Mouse (Mus musculus) brain, adult 2 months (tissue): ENCODE measurements around the gene Uts2.

Source experiments
- DNase-seq: peaks from one replicate; pipeline ENCODE4 v3.0.0; 2011; ENCODE audit warnings: low read depth, low spot score

Uts2 gene

GRCm38 (mm10) chr4:150996797-150997196, at the start of gene Uts2:
TSS of gene Uts2 (plus strand) at chr4:150997097.
- no peak for DNase-seq

DNA sequence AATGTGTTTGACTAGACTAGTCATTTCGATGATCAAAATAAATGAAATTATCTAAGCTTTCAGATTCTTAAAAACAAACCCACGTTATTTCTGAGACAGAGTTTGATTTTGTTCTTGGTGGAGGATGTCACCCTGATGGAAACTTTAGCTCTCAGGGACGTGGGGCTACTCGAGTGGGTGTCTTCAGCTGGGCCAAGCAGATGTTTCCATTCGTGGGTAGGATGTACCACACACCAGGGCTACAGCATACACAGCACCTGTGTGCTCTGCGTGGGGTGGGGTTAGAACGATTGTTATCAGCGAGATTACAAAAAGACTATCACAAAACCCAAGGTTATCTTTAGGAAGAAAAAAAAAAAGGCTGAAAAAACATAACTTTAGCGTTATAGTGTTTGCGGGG, 45.9 kb upstream of the Uts2 start:
- DNase-seq = no peak

- peak; percentile 66 for DNase-seq
Measured at GRCm38 (mm10) chr4:150956369-150957105, 40.4 kb upstream of the Uts2 start.

DNA sequence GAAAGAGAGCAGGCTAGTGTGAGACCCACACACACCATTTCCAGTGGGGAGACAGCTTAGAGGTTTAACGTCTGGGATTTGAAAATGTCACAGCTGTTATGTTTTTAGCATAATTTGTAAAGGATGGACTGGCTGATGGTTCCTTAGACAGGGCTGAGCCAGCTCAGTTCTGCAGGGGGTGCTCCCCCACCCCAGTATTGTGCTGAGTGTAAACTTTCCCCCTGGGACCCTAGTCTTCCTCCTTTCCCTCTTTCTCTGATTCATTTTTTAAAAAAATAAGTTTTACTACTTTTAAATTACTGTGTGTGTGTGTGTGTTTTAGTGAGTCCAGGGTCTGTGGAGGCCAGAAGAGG, 39.8 kb upstream of the Uts2 start:
- no peak for DNase-seq

DNA sequence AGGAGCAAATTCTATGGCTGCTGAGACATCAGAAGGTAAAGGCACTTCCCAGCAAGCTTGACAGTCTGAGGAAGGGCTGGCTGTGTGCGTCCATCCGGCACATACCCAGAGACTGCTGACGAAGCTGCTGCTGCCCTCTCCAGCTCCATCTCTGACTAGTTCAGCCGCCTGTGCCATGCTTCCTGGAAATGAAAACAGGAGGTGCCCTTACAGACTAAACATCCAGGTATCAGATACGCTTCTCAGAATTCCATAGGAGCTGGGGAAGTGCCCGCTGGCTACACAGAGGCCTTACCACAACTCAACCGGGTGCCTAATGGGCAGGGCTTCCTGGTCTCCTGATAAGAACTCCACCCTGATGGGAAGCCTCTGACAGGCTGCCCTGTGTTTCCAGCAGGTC, 38.4 kb upstream of the Uts2 start:
- no peak for DNase-seq

- DNase-seq = peak; percentile 32
Measured at GRCm38 (mm10) chr4:150962231-150962630, 34.7 kb upstream of the Uts2 start.

DNA sequence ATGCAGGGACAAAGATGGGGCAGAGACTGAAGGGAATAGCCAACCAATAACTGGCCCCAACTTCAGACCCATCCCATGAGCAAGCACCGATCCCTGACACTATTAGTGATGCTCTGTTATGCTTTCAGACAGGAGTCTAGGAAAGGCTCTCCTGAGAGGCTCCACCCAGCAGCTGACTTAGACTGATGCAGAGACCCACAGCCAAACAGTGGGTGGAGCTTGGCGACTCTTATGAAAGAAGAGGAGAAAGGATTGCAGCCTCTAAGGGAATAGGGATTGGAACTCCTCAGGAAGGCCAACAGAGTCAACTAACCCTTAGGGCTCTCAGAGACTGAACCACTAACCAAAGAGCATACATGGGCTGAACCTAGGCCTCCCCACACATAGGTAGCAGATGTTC, 33.2 kb upstream of the Uts2 start:
- DNase-seq = no peak

GRCm38 (mm10) chr4:150964635-150965554, 32.0 kb upstream of the Uts2 start:
- peak; percentile 86 for DNase-seq

DNA sequence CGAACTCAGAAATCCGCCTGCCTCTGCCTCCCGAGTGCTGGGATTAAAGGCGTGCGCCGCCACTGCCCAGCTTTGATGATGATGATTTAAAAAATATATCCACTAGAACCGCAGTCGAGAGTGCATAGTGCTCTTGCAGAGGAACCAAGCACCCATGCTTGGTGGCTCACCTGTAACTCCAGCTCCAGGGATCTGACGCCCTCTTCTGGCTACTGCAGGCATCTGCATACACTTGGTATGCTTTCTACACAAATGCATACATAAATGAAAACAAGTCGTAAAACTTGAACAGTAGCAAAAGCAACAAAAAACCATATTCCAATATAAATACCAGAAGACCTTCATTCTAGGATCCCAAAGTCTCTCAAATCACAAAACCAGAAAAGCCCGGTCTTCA, 31.3 kb upstream of the Uts2 start:
- no peak for DNase-seq

DNA sequence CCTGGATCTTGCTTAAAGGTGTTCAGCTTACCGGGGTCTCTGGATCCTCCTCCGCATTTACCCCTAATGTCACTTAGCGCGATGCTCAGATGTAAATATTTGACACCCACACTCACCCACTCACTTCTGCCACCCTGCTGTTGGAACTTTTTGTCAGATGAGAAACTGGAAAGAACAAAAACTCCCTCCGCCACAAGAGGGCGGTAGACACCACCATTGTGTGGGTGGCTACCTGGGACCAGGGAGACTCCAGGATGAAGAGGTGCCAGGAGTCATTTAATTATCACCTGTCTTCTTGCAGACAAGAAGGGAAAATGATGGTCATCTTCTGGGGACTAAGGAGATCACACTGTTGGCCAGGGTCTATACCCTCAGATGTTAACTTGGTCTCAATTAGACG, 30.3 kb upstream of the Uts2 start:
- peak; percentile 69 for DNase-seq

DNA sequence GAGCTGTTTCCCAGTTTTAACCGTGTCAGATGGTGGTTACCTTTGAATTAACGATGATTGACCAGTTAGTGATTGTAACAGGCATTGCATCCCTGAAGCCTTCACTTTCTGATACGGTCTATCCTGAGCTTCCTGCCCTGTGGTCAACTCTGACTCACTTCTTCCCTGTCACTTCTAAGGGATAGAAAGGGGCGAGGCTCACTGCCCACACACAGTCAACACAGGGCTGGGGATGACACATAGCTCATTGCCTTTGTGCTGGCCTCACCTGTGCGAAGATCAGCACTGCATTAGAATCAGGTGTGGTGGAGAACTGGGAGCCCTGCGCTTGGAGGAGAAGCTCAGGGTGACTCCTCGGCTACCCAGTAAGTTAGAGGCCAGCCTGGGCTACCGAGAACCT, 27.9 kb upstream of the Uts2 start:
- no peak for DNase-seq

GRCm38 (mm10) chr4:150973264-150973663, 23.6 kb upstream of the Uts2 start:
- peak; percentile 77 for DNase-seq

GRCm38 (mm10) chr4:150975145-150975544, 21.8 kb upstream of the Uts2 start:
- no peak for DNase-seq

GRCm38 (mm10) chr4:150978156-150978910, 18.6 kb upstream of the Uts2 start:
- DNase-seq = no peak

DNA sequence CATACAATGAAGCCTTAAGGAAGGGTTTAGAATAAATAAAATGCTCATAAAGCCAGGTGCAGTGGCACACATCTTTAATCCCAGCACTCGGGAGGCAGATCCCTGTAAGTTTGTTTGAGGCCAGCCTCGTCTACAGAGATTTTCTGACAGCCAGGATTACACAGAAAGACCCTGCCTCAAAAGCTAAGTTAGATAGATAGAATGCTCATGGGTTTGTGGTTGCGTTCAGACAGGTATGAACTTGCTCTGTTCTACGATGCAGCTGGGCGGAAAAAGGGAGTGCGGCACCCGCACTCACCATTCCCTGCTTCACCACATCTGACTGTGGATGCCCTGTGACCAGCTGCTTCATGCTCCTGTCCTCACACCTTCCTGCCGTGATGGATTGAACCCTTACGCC, 17.4 kb upstream of the Uts2 start:
- DNase-seq = no peak

- no peak for DNase-seq
Measured at GRCm38 (mm10) chr4:150980153-150980552, 16.7 kb upstream of the Uts2 start.

GRCm38 (mm10) chr4:150990148-150990547, 6.7 kb upstream of the Uts2 start:
- no peak for DNase-seq

GRCm38 (mm10) chr4:150998626-150999025, 1.7 kb downstream of the Uts2 start:
- DNase-seq = no peak

- no peak for DNase-seq
Measured at GRCm38 (mm10) chr4:151001397-151001796, 4.5 kb downstream of the Uts2 start.

- no peak for DNase-seq
Measured at GRCm38 (mm10) chr4:151005656-151006318, 8.9 kb downstream of the Uts2 start.

- DNase-seq = peak; percentile 55
Measured at GRCm38 (mm10) chr4:151006945-151007344, 10.0 kb downstream of the Uts2 start.

DNA sequence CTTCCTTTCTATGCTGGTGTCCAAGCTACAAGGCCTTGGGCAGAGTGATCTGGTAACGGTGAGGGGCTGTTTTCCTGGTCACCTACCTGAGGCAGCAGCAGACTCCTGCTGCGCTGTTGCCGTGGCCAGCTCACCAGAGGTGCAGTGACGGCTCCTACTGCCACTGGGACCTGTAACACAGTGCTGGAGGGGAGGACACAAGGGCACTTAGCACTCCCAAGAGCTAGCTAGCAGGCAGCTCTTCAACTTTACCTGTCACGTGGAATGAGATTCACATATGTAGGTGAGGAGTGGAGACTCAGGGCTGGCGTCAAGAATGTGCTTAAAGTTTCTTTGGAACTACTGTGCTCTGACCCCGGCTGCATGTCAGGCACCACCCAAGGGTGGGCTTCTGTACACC, 13.4 kb downstream of the Uts2 start:
- DNase-seq = no peak
